Mouse (Mus musculus): Measurements from ENCODE around the gene Iqcf3. TPM values are rescaled to one million over a fixed set of nuclear protein-coding genes. Genes with fewer than 3 reads are reported as not detected.

Iqcf3 gene
- total RNA-seq, 2 experiments from 2014 or later = not detected

DNA sequence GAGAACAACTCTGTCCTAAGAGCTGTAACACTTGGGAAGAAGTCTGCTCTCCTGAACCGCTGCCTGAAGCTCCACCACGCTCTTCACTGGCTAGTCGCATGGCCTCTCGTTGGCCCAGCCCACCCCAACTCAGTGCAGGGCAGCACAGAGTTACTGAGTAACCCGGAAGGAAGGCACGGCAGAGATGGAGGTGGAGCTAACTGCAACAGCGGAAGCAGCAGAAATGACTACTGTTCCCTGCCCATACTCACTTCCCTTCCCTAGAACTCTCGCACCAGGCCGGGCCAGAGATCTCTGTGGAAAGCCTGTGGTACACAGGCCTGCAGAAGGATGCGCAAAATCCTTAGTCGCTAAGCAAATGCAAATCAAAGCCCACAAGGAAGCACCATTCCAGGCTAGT is 5.0 kb upstream of the Iqcf3 start:
- Histone ChIP-seq H3K27ac (no peak overlapping the region), H3K4me3 (no peak overlapping the region)
- TF ChIP-seq CTCF (IDR thresholded peaks at IDR 0.05) = no peak
- intact Hi-C loops (cut with DNase I) = no loop called here
- DNase-seq (ENCODE audit: extremely low spot score in 1 of 2, low spot score in 2 of 2) = no peak

DNA sequence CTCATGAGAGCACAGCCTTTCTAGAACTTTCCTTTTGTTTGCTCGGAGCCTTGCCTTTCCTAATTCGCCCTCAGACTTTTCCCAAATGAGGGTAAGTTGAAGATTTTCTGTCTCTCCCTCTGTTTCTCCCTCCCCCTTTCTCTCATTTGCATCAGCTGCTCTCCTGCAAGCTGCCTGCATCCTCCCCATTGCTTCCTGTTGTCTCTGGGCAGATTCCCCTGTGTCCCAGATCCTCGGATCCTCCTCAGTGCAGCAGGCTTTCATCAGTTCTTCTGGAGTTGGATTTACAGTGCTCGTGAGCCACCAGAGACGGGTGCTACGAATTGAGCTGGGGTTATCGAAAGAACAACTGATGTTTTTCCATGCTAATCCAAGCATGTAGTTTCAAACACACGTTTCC is 2.6 kb upstream of the Iqcf3 start:
- Histone ChIP-seq H3K4me3 (no peak overlapping the region), H3K27ac (no peak overlapping the region)
- no peak for TF ChIP-seq CTCF (IDR thresholded peaks at IDR 0.05)
- intact Hi-C loops (cut with DNase I) = no loop called here
- no peak for DNase-seq (ENCODE audit: extremely low spot score in 1 of 2, low spot score in 2 of 2)

DNA sequence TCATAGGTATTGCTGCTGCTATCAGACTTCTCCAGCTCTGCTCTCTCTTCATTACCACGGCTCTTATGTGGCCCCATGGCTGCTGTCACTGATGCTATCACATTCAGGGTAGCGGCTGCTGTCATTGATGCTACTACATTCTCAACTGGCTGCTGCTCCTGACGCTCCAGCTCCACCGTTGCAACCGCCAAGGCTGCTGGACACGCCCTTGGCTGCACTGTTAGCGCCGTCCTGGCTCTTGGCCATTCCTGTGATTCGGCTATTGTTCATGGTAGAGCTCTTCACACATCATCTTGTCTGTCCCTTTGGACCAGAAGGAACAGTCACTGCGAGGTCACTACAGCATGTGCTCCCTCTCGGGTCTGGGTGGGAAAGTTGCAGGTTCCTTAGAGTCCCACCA is 860 bp upstream of the Iqcf3 start:
- intact Hi-C loops (cut with DNase I) = no loop called here
- TF ChIP-seq CTCF (IDR thresholded peaks at IDR 0.05) = no peak
- DNase-seq (ENCODE audit: extremely low spot score in 1 of 2, low spot score in 2 of 2) = no peak

GRCm38 (mm10) chr9:106534975-106535374 is 26.5 kb downstream of the Iqcf3 start:
- intact Hi-C loops (cut with DNase I) = loop anchor here (2.0 to 5.0 kb wide), 3 partner anchors 47 to 108 kb away; no protein-coding TSS in a partner anchor
- TF ChIP-seq CTCF (IDR thresholded peaks at IDR 0.05) = no peak
- peak overlapping the region; percentile 59; the same call in 1 of the 2 replicates for H3K27ac ChIP-seq
- no peak overlapping the region for H3K4me3 ChIP-seq
- peak in 1 of 2 experiments; percentile 23 for DNase-seq (ENCODE audit: extremely low spot score in 1 of 2, low spot score in 2 of 2)

More for the DNA sequence above, 860 bp upstream of the Iqcf3 start:
- H3K4me3 ChIP-seq = no peak overlapping the region
- no peak overlapping the region for H3K27ac ChIP-seq

- no peak for DNase-seq (ENCODE audit: extremely low spot score in 1 of 2, low spot score in 2 of 2)
- TF ChIP-seq CTCF (IDR thresholded peaks at IDR 0.05) = no peak
- intact Hi-C loops (cut with DNase I) = loop anchor here (2.0 to 5.0 kb wide), 3 partner anchors 48 to 109 kb away; no protein-coding TSS in a partner anchor
- Histone ChIP-seq H3K4me3 (no peak overlapping the region), H3K27ac (peak overlapping the region; percentile 59)
These were observed 27.1 kb downstream of the Iqcf3 start for GRCm38 (mm10) chr9:106534296-106534695.

DNA sequence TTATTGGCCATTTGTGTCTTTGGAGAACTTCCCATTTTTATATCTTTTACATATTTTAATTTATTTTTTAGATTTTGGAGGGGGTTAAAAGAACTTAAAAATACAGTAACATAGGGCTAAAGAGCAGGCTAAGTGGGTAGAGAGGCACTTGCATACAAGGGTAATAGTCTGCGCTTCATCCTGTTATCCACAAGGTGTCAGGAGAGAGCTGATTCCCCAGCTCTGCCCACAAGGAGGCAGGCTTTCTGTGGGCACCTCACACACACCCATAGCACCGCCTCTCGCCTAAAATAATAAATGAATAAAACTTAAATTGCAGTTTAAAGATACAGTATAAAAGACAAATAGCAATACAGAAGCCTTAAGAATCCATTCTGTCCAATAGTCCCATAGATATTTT is 29.6 kb downstream of the Iqcf3 start:
- intact Hi-C loops (cut with DNase I) = loop anchor here (5.0 kb wide), 1 partner anchor 50 kb away; no protein-coding TSS in a partner anchor
- peak; percentile 98 for TF ChIP-seq CTCF (IDR thresholded peaks at IDR 0.05)
- no peak overlapping the region for H3K27ac ChIP-seq
- no peak overlapping the region for H3K4me3 ChIP-seq
- peak; percentile 18 to 28 for DNase-seq (ENCODE audit: extremely low spot score in 1 of 2, low spot score in 2 of 2)

DNA sequence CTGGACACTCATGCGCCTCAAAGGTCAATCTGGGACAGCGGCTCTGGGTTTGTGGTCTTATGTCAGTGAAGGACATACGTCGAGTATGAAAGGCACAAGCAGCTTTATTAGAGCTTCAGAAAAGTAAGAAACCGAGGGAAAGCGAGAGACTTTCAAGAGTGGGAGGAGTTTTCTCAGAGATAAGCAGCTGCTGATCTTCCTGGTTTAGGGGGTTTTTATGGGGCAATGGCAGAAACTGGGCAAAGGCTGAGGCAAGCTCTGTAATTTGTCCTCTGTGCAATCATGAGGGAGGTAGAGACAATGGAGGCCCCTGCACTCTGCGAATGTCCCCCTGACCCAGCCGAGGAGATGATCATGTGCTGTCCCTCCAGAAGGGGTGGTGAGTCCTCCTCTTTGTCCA is 41.5 kb downstream of the Iqcf3 start:
- TF ChIP-seq CTCF (IDR thresholded peaks at IDR 0.05) = no peak
- DNase-seq (ENCODE audit: extremely low spot score in 1 of 2, low spot score in 2 of 2) = no peak
- no peak overlapping the region for H3K27ac ChIP-seq
- intact Hi-C loops (cut with DNase I) = loop anchor here (10.0 kb wide), 1 partner anchor 295 kb away; no protein-coding TSS in a partner anchor
- no peak overlapping the region for H3K4me3 ChIP-seq

DNA sequence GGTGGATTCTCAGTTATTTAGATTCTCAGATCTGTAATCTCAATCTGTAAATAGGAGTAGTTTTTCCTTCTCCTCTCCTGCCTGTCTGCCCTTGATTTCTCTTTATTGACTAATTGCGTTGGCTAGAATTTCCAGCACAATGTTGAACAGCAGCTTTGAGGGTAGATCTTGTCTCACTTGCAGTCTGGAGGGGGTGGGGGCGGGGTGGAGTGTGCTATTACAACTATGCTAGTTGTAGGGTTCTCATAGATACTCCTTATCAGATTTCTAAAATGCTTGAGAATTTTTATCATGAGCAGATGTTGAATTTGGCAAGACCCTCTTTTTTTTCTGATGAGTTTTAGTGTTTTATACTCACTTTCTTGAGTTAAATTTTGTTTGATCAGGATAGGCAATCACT is 42.0 kb downstream of the Iqcf3 start:
- no peak overlapping the region for H3K27ac ChIP-seq
- intact Hi-C loops (cut with DNase I) = no loop called here
- no peak for TF ChIP-seq CTCF (IDR thresholded peaks at IDR 0.05)
- DNase-seq (ENCODE audit: extremely low spot score in 1 of 2, low spot score in 2 of 2) = no peak
- H3K4me3 ChIP-seq = no peak overlapping the region

DNA sequence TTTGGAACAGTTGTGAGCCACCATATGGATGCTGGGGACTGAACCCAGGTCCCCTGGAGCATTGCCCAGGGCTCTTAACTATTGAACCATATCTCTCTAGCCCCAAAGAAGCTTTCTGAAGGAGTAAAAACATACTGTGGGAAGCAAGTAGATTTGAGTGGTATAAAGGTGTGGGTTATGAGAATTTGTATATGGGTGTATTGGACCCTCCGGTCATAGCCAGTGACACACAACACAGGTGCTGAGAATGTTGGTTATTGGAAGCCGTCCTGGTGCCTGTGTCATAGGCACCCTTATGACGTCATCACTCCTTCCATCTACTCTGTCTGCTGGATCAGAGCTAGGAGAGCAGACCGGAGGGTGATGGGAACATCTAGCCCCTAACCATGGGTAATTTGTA is 47.2 kb downstream of the Iqcf3 start, which contains the start of gene Iqcf5:
Gene Iqcf5, plus strand, starts transcription at position 301 of the 400 bp plus-strand sequence.
- DNase-seq (ENCODE audit: extremely low spot score in 1 of 2, low spot score in 2 of 2) = no peak
- Histone ChIP-seq H3K27ac (no peak within 1 kb of the TSS), H3K4me3 (no peak within 1 kb of the TSS)
- TF ChIP-seq CTCF (IDR thresholded peaks at IDR 0.05) = no peak
- intact Hi-C loops (cut with DNase I) = no loop called here

- no peak overlapping the region for H3K4me3 ChIP-seq
- no peak for DNase-seq (ENCODE audit: extremely low spot score in 1 of 2, low spot score in 2 of 2)
- H3K27ac ChIP-seq = no peak overlapping the region
- TF ChIP-seq CTCF (IDR thresholded peaks at IDR 0.05) = no peak
- intact Hi-C loops (cut with DNase I) = no loop called here
These were observed 47.9 kb downstream of the Iqcf3 start for GRCm38 (mm10) chr9:106513566-106513965.

DNA sequence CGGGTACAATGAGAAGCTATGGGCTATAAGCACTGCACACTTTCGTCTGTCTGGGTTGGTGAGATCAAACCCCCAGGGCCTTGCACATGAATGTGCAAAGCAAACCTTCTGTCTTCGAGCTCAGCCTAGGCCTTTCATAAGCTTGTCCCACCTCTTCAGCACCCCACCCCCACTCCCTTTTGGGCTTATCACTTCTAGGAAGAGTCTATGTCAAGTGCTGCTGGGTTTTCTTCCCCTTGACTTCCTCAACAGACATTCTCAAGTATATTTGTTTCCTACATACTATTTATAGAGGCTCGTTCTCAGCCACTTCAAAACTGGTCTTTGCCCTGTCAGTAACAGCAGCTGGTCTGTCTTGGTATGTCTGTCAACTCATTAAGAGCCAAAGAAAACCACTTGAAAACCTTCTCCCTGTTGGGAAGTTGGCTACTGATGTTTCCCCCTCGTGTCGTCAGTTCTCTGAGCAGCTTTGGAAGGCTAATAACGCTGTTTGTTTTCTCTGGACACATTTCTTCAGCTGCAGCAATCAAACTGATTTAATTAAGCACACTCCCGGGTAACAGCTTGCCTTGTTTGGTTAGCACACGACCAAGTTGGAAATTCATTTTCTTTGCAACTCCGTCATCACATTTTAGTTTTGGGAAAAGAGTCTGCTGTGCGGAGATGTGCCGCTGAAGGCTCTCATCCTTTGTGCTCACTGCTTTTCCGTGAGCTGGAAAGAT is 48.5 kb downstream of the Iqcf3 start:
- intact Hi-C loops (cut with DNase I) = no loop called here
- Histone ChIP-seq H3K4me3 (no peak overlapping the region), H3K27ac (no peak overlapping the region)
- TF ChIP-seq CTCF (IDR thresholded peaks at IDR 0.05) = no peak
- DNase-seq (ENCODE audit: extremely low spot score in 1 of 2, low spot score in 2 of 2) = no peak

DNA sequence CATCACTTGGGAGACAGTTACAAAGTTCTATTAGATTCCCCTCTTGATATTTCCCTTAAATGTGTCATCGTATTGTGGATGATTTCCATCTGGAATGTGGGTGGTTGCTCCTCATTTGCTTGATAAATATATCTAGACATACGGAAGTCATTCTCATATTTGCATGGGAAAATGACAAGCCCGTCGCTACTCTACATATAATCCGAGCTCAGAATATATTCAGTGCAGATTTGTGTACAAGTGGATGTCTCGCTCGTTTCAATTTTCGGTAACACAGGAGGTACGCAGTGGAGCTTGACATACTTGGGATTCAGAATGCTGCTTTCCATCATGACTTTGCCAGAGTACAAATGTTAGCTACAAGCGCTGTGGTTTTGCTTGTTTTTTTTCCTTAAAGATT is 52.1 kb downstream of the Iqcf3 start:
- no peak for DNase-seq (ENCODE audit: extremely low spot score in 1 of 2, low spot score in 2 of 2)
- no peak for TF ChIP-seq CTCF (IDR thresholded peaks at IDR 0.05)
- Histone ChIP-seq H3K27ac (no peak overlapping the region), H3K4me3 (no peak overlapping the region)
- intact Hi-C loops (cut with DNase I) = no loop called here

GRCm38 (mm10) chr9:106504246-106504645 is 57.2 kb downstream of the Iqcf3 start:
- Histone ChIP-seq H3K27ac (no peak overlapping the region), H3K4me3 (no peak overlapping the region)
- intact Hi-C loops (cut with DNase I) = no loop called here
- DNase-seq (ENCODE audit: extremely low spot score in 1 of 2, low spot score in 2 of 2) = no peak
- no peak for TF ChIP-seq CTCF (IDR thresholded peaks at IDR 0.05)
